Mouse (Mus musculus): ENCODE data around the gene Eif2ak1.

- TF ChIP-seq CTCF (IDR thresholded peaks at IDR 0.05; ENCODE audit: borderline replicate concordance, insufficient read depth, low read depth, low read length) (no peak), POLR2A (IDR thresholded peaks at IDR 0.05; ENCODE audit: borderline replicate concordance, insufficient read depth, low read length) (no peak)
Measured at GRCm38 (mm10) chr5:143916221-143916620, 98.6 kb downstream of the Eif2ak1 start.

Measured in cerebellum, adult 2 months (tissue).